Mouse (Mus musculus) limb, embryonic 15.5 days (tissue): ENCODE data around the gene Elavl4. TPM values are rescaled to one million over a fixed set of nuclear protein-coding genes. Genes with fewer than 3 reads are reported as not detected.

Source experiments
- ATAC-seq: fragments of 200-750 bp; cut with Nextera tagmentation; 2 replicates; pipeline ENCODE4 v1.8.0; 2017; ENCODE audit warnings: low read depth, moderate TSS enrichment; ENCODE audit not compliant: insufficient number of reproducible peaks, low FRiP score, low TSS enrichment
- H3K27ac ChIP-seq: fragments of 300-500 bp; sonication (generic); 2 replicates; pipeline ENCODE4 v1.5.1; 2015; ENCODE audit warnings: moderate library complexity, mild to moderate bottlenecking, inconsistent platforms
- H3K27me3 ChIP-seq: fragments of 300-500 bp; sonication (generic); 2 replicates; pipeline ENCODE4 v1.6.1; 2015; ENCODE audit warnings: inconsistent platforms
- H3K36me3 ChIP-seq: fragments of 300-500 bp; sonication (generic); 2 replicates; pipeline ENCODE4 v1.6.1; 2015; ENCODE audit warnings: inconsistent platforms
- H3K4me1 ChIP-seq: fragments of 300-500 bp; sonication (generic); 2 replicates; pipeline ENCODE4 v1.6.1; 2015; ENCODE audit warnings: inconsistent platforms
- H3K4me2 ChIP-seq: fragments of 300-500 bp; sonication (generic); 2 replicates; pipeline ENCODE4 v1.6.1; 2015; ENCODE audit warnings: mild to moderate bottlenecking, inconsistent platforms
- H3K4me3 ChIP-seq: fragments of 300-500 bp; sonication (generic); 2 replicates; pipeline ENCODE4 v1.5.1; 2015; ENCODE audit warnings: mild to moderate bottlenecking, inconsistent platforms
- H3K9ac ChIP-seq: fragments of 300-500 bp; sonication (generic); 2 replicates; pipeline ENCODE4 v1.6.1; 2015; ENCODE audit warnings: inconsistent platforms
- H3K9me3 ChIP-seq: fragments of 300-500 bp; sonication (generic); 2 replicates; pipeline ENCODE4 v1.6.1; 2016; ENCODE audit warnings: inconsistent platforms
- WGBS: fragments of 180-500 bp; shearing (Covaris S2); methylation state at CpG from one replicate; pipeline ENCODE4 v1.1.7; 2015; 5-methylcytosine and 5-hydroxymethylcytosine counted together
- polyA plus RNA-seq: library from polyadenylated mRNA; unstranded; fragments of >200 nt; fragmentation: Nextera tagmentation; extraction: Ambion mirVana; gene quantifications from 2 replicates; pipeline ENCODE4 v1.2.1, GENCODE M21; 2015

Elavl4 gene
- polyA plus RNA-seq, 1 experiment from 2014 or later = 1.9 TPM

DNA sequence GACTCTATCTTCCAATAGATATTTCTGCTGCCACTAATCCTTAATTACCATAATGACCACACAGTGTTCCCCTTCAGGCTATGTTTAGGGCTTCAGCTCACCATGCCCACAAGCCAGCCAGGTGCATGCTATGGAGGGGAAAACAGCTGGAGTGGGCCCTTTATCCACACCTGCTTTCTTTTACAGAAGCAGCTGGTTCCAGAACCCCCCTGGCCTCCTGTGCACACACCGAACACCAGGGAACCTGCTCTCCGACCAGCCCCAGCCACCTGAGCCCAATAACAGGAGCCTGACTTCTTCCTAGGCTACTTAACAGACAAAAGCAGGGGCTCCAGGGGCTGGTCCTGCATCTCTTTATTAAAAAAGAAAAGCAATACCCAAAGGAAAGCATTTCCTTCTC lies 195.8 kb downstream of the Elavl4 start:
- H3K9me3 ChIP-seq = no peaks in the 10 kb centered on the region
- WGBS = 16% methylated on average over 2 of the region's 2 CpGs
- no peaks in the 10 kb centered on the region for H3K27me3 ChIP-seq
- no peak for ATAC-seq
- H3K9ac ChIP-seq = no peak overlapping the region
- H3K4me3 ChIP-seq = no peak overlapping the region
- H3K27ac ChIP-seq = no peak overlapping the region
- no peak overlapping the region for H3K4me2 ChIP-seq
- H3K4me1 ChIP-seq = no peaks in the 10 kb centered on the region
- no peaks in the 10 kb centered on the region for H3K36me3 ChIP-seq

Other genes with a start within 250 kb of the Elavl4 start
- 0.15 and 0.17 TPM in 2 replicates for gene Agbl4, start 45.8 kb upstream of the Elavl4 start, polyA plus RNA-seq